Mouse (Mus musculus) limb, embryonic 14.5 days (tissue): ENCODE data around the gene Sort1. TPM values are rescaled to one million over a fixed set of nuclear protein-coding genes. Genes with fewer than 3 reads are reported as not detected.
A peak's percentile ranks its signal among the peaks of the same experiment; 100 is the strongest.
"Not testable (repeated sequence)": the region's sequence is repeated elsewhere in the genome, so short reads cannot be mapped to it uniquely, and the experiment has no call there.

Source experiments
- ATAC-seq: fragments of 200-750 bp; cut with Nextera tagmentation; 2 replicates; pipeline ENCODE4 v1.8.0; 2017; ENCODE audit warnings: low read depth, moderate number of reproducible peaks, moderate TSS enrichment; ENCODE audit not compliant: low FRiP score
- DNase-seq: peaks from one replicate; pipeline ENCODE4 v3.0.0-alpha.2; 2015; ENCODE audit warnings: low spot score
- H3K27ac ChIP-seq: fragments of 300-500 bp; sonication (generic); replicated peaks from 2 replicates; pipeline ENCODE4 v1.5.1; 2014; ENCODE audit warnings: low read depth, mild to moderate bottlenecking, low read length, moderate library complexity, mixed read lengths
- H3K27me3 ChIP-seq: fragments of 300-500 bp; sonication (generic); 2 replicates; pipeline ENCODE4 v1.6.1; 2014; ENCODE audit warnings: low read length, mixed read lengths; ENCODE audit not compliant: control insufficient read depth, insufficient read depth
- H3K36me3 ChIP-seq: fragments of 300-500 bp; sonication (generic); 2 replicates; pipeline ENCODE4 v1.6.1; 2014; ENCODE audit warnings: mild to moderate bottlenecking, low read length, moderate library complexity, mixed read lengths; ENCODE audit not compliant: control insufficient read depth, insufficient read depth
- H3K4me1 ChIP-seq: fragments of 300-500 bp; sonication (generic); 2 replicates; pipeline ENCODE4 v1.6.1; 2014; ENCODE audit warnings: antibody characterized with exemption, low read length, mixed read lengths; ENCODE audit not compliant: control insufficient read depth, insufficient read depth
- H3K4me2 ChIP-seq: fragments of 300-500 bp; sonication (generic); replicated peaks from 2 replicates; pipeline ENCODE4 v1.6.1; 2014; ENCODE audit warnings: low read depth, mild to moderate bottlenecking, low read length, moderate library complexity; ENCODE audit not compliant: severe bottlenecking
- H3K4me3 ChIP-seq: fragments of 300-500 bp; sonication (generic); replicated peaks from 2 replicates; pipeline ENCODE4 v1.5.1; 2014; ENCODE audit warnings: low read length
- H3K9ac ChIP-seq: fragments of 300-500 bp; sonication (generic); 2 replicates; pipeline ENCODE4 v1.6.1; 2014; ENCODE audit warnings: mild to moderate bottlenecking, low read depth, low read length, moderate library complexity; ENCODE audit not compliant: severe bottlenecking
- H3K9me3 ChIP-seq: fragments of 300-500 bp; sonication (generic); 2 replicates; pipeline ENCODE4 v1.6.1; 2016; ENCODE audit warnings: low read length; ENCODE audit not compliant: control insufficient read depth
- POLR2A ChIP-seq: fragments of 200-500 bp; IDR thresholded peaks from 2 replicates; pipeline ENCODE4 v1.8.0; 2012; ENCODE audit warnings: inconsistent platforms, mild to moderate bottlenecking, moderate library complexity, borderline replicate concordance; ENCODE audit not compliant: insufficient read depth, insufficient read length; ENCODE audit errors: extremely low read depth
- WGBS: fragments of 180-500 bp; shearing (Covaris S2); extraction: QIAGEN DNeasy Blood & Tissue Kit; methylation state at CpG from one replicate; pipeline ENCODE4 v1.1.7; 2014; 5-methylcytosine and 5-hydroxymethylcytosine counted together
- polyA plus RNA-seq, 2 experiments: library from polyadenylated mRNA; depleted of rRNA in 1 of 2; stranded (reverse) in 1 of 2; unstranded in 1 of 2; fragments of >200 nt; fragmentation: Nextera tagmentation in 1 of 2; extraction: Ambion mirVana in 1 of 2; gene quantifications; 2 replicates each; pipeline versions ENCODE4 v1.2.1 to v1.2.3; 2012 to 2014

The Sort1 gene
- polyA plus RNA-seq (2012; rRNA removed): 30.4 and 35.6 TPM in 2 replicates
- 17.9 and 19.1 TPM in 2 replicates for polyA plus RNA-seq (2014; fragmentation: Nextera tagmentation; extraction: Ambion mirVana)

DNA sequence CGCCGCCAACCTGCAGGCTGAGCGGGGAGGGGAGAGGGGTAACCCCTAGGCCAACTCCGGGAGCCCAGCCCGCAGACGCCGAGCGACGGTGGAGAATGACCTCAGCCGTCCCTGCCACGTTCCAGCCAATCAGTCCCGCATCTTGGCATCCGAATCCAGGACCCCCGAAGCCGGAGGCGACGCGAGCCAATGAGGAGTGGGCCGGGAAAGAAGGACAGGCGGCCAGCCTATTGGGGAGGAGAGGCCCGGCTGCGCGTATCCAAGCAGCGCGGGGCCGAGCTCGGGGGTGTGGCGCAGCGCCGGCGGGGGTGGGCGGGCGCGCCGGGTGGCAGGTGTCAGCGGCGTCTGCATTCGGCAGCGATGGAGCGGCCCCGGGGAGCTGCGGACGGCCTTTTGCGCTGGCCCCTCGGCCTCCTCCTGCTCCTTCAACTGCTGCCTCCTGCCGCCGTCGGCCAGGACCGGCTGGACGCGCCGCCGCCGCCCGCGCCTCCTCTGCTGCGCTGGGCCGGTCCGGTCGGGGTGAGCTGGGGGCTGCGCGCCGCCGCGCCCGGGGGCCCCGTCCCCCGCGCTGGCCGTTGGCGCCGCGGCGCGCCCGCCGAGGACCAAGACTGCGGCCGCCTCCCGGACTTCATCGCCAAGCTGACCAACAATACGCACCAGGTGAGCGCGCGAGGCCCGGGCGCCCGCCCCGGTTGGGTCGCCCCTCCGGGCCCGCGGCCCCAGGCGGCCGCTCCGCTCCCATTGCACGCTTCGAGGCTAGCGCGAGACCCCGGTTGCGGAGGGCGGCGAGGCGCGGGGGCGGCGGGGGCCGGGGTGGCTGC, at the start of gene Sort1:
TSS of gene Sort1 (plus strand) at position 302 of the 821 bp plus-strand sequence.
- TF ChIP-seq POLR2A: no peak; the same call in 1 of the 2 replicates
- Histone ChIP-seq H3K4me2 (peak within 1 kb of the TSS; percentile 94), H3K9me3 (no peaks in the 10 kb centered on the region), H3K27me3 (no peaks in the 10 kb centered on the region), H3K36me3 (peaks cover 11% of the 10 kb centered on the region), H3K4me1 (peaks cover 25% of the 10 kb centered on the region), H3K4me3 (peak within 1 kb of the TSS; percentile 77), H3K27ac (peak within 1 kb of the TSS; percentile 63), H3K9ac (peak within 1 kb of the TSS; percentile 71)
- DNase-seq (peak; percentile 94), ATAC-seq (peak; percentile 98)
- 0% methylated on average over 41 of the region's 109 CpGs for WGBS

DNA sequence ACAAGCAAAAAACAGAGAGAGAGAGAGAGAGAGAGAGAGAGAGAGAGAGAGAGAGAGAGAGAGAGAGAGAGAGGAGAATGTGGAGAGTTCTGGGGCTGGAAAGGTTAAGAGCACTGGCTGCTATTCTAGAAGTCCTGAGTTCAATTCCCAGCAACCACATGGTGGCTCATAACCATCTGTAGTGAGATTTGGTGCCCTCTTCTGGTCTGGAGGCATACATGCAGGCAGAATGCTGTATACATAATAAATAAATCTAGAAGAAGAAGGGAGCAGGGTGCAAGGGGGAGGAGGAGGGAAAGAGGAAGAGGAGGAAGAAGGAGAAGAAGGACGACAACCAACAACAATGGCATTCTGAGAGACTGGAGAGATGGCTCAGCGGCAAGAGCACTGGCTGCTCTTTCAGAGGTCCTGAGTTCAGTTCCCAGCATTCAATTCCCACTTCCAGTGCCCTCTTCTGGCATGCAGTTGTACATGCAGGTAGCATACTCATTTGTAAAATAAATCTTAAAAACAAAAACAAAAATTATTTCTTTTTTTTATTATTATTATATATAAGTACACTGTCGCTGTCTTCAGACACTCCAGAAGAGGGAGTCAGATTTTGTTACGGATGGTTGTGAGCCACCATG, 46.3 kb upstream of the Sort1 start:
- not testable (repeated sequence) for H3K4me3 ChIP-seq, ATAC-seq, H3K9ac ChIP-seq, DNase-seq, H3K9me3 ChIP-seq, H3K4me2 ChIP-seq, H3K27ac ChIP-seq, H3K27me3 ChIP-seq, H3K4me1 ChIP-seq, H3K36me3 ChIP-seq
- 85% methylated on average over 4 of the region's 4 CpGs for whole genome bisulfite sequencing

DNA sequence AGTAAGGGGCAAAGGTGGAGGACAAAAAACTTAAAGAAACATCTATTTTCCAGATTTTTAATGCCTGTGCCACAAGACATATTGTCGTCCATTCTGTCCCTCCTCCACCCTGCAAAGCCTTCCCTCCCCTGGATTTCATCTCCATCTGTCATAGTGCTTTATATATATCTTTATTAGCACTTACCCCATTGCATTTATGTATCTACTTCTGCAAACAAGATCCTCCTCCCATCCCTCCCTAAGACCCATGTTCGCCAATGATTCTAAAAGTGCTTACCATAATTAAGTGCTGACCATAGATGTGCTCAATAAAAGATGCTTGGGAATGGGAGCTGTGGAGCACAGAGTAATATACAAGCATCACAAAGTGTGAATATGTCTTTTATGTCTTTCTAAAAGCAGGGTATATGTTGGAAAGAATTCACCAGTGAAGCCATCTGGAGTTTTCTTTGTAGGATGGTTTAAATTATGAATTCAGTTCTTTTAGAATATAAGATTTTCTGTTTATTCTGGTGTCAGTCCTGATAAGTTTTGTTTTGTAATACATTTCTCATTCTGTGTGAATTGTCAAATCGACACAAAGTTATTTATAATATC, 42.5 kb upstream of the Sort1 start:
- DNase-seq (no peak), ATAC-seq (no peak)
- Histone ChIP-seq H3K9me3 (no peaks in the 10 kb centered on the region), H3K4me2 (no peak overlapping the region), H3K27me3 (no peaks in the 10 kb centered on the region), H3K36me3 (no peaks in the 10 kb centered on the region), H3K9ac (no peak overlapping the region), H3K4me1 (no peaks in the 10 kb centered on the region), H3K4me3 (no peak overlapping the region), H3K27ac (no peak overlapping the region)
- no peak for TF ChIP-seq POLR2A
- 89% methylated on average over 3 of the region's 3 CpGs for WGBS

DNA sequence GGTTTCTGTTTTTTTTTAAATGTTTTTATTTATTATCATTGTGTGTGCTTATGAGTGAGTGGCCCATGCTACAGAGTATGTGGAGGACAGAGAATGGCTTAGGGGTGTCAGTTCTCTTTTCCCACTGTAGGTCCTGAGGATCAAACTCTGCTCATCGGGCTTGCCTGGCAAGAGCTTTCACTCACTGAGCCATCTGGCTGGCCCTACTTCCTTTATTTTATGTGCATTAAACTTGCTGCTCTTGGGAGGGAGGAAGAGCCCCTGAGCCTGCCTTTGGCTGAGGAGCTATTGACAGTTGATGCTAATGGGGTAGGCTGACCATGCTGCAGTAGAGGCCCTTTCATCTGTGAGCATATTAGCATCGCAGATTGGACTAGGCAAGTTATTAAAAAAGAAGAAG, 37.0 kb upstream of the Sort1 start:
- Histone ChIP-seq H3K4me2 (no peak overlapping the region), H3K4me1 (no peaks in the 10 kb centered on the region), H3K36me3 (no peaks in the 10 kb centered on the region), H3K27ac (no peak overlapping the region), H3K9ac (no peak overlapping the region), H3K9me3 (no peaks in the 10 kb centered on the region), H3K27me3 (no peaks in the 10 kb centered on the region), H3K4me3 (no peak overlapping the region)
- WGBS: 84% methylated on average over 2 of the region's 2 CpGs
- ATAC-seq (no peak), DNase-seq (no peak)
- no peak for TF ChIP-seq POLR2A
